Mouse (Mus musculus) midbrain, embryonic 10.5 days (tissue): Measurements from ENCODE around the gene Gm20388. TPM values are rescaled to one million over a fixed set of nuclear protein-coding genes. Genes with fewer than 3 reads are reported as not detected.

ENCODE experiments used
- DNase-seq: peaks from one replicate; pipeline ENCODE4 v3.0.0-alpha.2; 2017; ENCODE audit warnings: low spot score
- H3K27ac ChIP-seq: fragments of 300-500 bp; sonication (generic); replicated peaks from 2 replicates; pipeline ENCODE4 v1.5.1; 2016; ENCODE audit warnings: mild to moderate bottlenecking
- H3K27me3 ChIP-seq: fragments of 300-500 bp; sonication (generic); 2 replicates; pipeline ENCODE4 v1.6.1; 2016; ENCODE audit warnings: low read depth, mild to moderate bottlenecking; ENCODE audit not compliant: poor library complexity, severe bottlenecking
- H3K36me3 ChIP-seq: fragments of 300-500 bp; sonication (generic); 2 replicates; pipeline ENCODE4 v1.6.1; 2016; ENCODE audit warnings: mild to moderate bottlenecking, moderate library complexity
- H3K4me1 ChIP-seq: fragments of 300-500 bp; sonication (generic); 2 replicates; pipeline ENCODE4 v1.6.1; 2016
- H3K4me3 ChIP-seq: fragments of 300-500 bp; sonication (generic); 2 replicates; pipeline ENCODE4 v1.5.1; 2016; ENCODE audit warnings: mild to moderate bottlenecking, moderate library complexity
- H3K9me3 ChIP-seq: fragments of 300-500 bp; sonication (generic); replicated peaks from 2 replicates; pipeline ENCODE4 v1.6.1; 2016; ENCODE audit warnings: mild to moderate bottlenecking
- WGBS: fragments of 180-500 bp; shearing (Covaris S2); methylation state at CpG from one replicate; pipeline ENCODE4 v1.1.7; 2016; 5-methylcytosine and 5-hydroxymethylcytosine counted together
- polyA plus RNA-seq: library from polyadenylated mRNA; unstranded; fragments of >200 nt; fragmentation: Nextera tagmentation; extraction: Ambion mirVana; gene quantifications from 2 replicates; pipeline ENCODE4 v1.2.1, GENCODE M21; 2016

Gm20388 gene
- polyA plus RNA-seq, 1 experiment from 2014 or later, result 7.1 TPM

DNA sequence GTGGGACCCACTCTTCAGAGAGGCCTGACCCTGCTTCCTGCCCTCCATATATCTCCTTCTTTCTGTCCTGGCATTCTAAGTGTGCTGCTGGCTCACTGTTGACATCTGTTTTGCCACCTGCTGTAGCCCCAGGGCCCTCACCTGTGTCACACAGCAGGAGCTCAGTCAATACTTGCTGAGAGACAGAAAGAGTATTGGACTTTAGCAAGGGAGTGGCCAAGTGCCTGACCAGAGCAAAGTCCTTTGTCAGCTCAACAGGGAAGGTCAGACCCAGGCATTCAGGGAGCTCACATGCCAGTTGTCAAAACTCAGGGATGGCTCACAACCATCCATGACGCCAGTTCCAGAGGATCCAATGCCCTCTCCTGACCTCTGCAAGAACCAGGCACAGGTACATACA is 4062.9 kb downstream of the Gm20388 start:
- H3K27me3 ChIP-seq, result no peaks in the 10 kb centered on the region
- H3K27ac ChIP-seq, result no peak overlapping the region
- 85% methylated on average over 1 of the region's 1 CpGs for WGBS
- H3K4me1 ChIP-seq, result no peaks in the 10 kb centered on the region
- H3K36me3 ChIP-seq, result peaks cover 9% of the 10 kb centered on the region
- no peak for DNase-seq
- H3K9me3 ChIP-seq, result no peaks in the 10 kb centered on the region
- H3K4me3 ChIP-seq, result no peak overlapping the region

DNA sequence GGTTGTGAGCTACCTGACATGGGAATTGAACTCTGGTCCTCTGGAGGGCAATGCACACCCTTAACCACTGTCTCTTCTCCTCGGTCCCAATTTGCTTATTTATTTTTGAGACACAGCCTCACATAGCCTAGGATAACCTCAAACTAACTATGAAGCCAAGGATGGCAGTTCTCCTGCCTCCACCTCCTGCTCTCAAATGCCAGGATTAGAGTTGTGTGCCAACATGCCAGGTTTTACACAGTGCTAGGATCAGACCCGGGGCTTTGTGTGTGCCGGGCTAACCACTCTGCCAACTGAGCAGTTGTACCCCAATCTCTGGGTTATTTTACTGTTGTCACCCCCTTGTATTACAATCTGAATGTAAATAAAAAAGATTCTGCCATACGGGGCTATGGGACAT is 4066.9 kb downstream of the Gm20388 start:
- WGBS, result 90% methylated on average over 4 of the region's 4 CpGs
- H3K27ac ChIP-seq, result no peak overlapping the region

GRCm38 (mm10) chr8:123978166-123978838 is 4067.7 kb downstream of the Gm20388 start:
- peaks cover 19% of the 10 kb centered on the region for H3K4me1 ChIP-seq
- peaks cover 18% of the 10 kb centered on the region; the same call in 1 of the 2 replicates for H3K27me3 ChIP-seq
- H3K27ac ChIP-seq, result 0 out of 2 replicates have a peak overlapping the region, but pooled peaks have one; percentile 18
- DNase-seq, result no peak
- 0 out of 2 replicates have a peak overlapping the region, but pooled peaks have one; percentile 4 for H3K4me3 ChIP-seq
- no peaks in the 10 kb centered on the region for H3K9me3 ChIP-seq
- 75% methylated on average over 14 of the region's 14 CpGs for WGBS
- 0 out of 2 replicates have a peak, but pooled peaks cover 4% of the 10 kb centered on the region for H3K36me3 ChIP-seq

More for the DNA sequence above, 4066.9 kb downstream of the Gm20388 start:
- no peaks in the 10 kb centered on the region for H3K9me3 ChIP-seq
- peaks cover 12% of the 10 kb centered on the region for H3K4me1 ChIP-seq
- H3K36me3 ChIP-seq, result 0 out of 2 replicates have a peak, but pooled peaks cover 4% of the 10 kb centered on the region
- DNase-seq, result no peak
- H3K27me3 ChIP-seq, result peaks cover 18% of the 10 kb centered on the region; the same call in 1 of the 2 replicates
- H3K4me3 ChIP-seq, result no peak overlapping the region

DNA sequence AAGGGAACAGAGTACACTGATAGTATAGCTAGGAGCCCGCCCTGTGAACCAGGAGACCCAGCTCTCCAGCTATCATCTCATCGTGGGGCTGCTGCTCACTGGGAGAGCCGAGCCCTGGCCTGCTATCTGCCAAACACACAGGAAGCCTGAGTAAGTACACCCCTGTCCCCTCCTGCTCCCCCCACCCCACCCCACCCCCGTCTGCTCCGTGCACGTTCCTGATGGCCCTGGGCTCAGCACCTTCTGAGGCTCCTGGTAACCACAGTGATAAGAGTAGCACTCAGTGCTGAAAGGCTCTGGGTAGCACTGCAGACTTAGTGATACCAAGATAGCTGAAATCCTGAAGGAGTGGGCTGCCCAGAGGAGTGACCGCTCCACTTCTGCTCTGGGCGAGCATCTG is 4068.3 kb downstream of the Gm20388 start:
- H3K36me3 ChIP-seq, result 0 out of 2 replicates have a peak, but pooled peaks cover 4% of the 10 kb centered on the region
- DNase-seq, result no peak
- no peak overlapping the region for H3K4me3 ChIP-seq
- WGBS, result 76% methylated on average over 8 of the region's 8 CpGs
- no peaks in the 10 kb centered on the region for H3K9me3 ChIP-seq
- H3K4me1 ChIP-seq, result peaks cover 22% of the 10 kb centered on the region
- H3K27ac ChIP-seq, result no peak overlapping the region
- H3K27me3 ChIP-seq, result peaks cover 18% of the 10 kb centered on the region; the same call in 1 of the 2 replicates

DNA sequence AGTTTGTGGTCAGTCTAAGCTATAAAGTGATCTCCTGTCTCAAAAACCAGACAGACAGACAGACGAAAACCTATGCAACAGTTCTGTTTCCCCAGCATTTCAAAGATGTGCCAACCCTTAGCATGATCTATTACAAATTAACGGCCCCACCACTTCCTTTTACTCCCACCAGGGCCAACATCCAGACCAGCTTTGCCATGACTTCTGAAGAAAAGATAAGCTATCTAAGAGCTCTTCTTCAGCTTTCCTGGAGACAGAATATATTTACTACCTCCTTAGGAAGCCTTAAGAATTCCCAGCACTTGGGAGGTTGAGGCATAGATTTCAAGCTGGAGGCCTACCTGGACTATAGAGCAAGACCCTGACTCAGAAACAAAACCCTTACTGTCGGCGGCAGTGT is 4069.6 kb downstream of the Gm20388 start:
- DNase-seq, result no peak
- WGBS, result 74% methylated on average over 4 of the region's 4 CpGs
- H3K9me3 ChIP-seq, result no peaks in the 10 kb centered on the region
- H3K27ac ChIP-seq, result no peak overlapping the region
- H3K4me3 ChIP-seq, result peak overlapping the region; percentile 16
- peaks cover 22% of the 10 kb centered on the region for H3K4me1 ChIP-seq
- H3K27me3 ChIP-seq, result peaks cover 18% of the 10 kb centered on the region; the same call in 1 of the 2 replicates
- no peaks in the 10 kb centered on the region for H3K36me3 ChIP-seq

DNA sequence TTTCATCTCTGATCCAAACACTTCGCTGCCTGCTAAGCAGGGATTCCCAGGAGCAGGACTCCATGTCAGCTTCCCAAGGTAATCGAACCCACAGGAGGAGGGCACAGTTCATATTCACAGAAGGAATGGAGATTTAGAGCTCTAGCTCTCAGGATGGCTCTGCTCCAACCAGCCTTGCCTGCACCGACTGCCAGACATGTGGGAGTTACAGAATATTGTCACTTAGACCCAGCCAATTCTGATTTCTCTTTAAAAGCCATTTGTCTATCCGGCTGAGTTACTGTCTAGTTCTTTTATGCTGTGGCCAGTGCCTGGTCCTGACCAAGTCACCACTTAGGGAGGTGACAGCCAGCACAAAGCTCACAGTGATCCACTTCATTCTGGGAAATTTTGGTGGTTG is 4071.0 kb downstream of the Gm20388 start:
- no peaks in the 10 kb centered on the region for H3K36me3 ChIP-seq
- H3K4me3 ChIP-seq, result peak overlapping the region; percentile 93
- no peaks in the 10 kb centered on the region for H3K9me3 ChIP-seq
- DNase-seq, result no peak
- 58% methylated on average over 4 of the region's 4 CpGs for WGBS
- H3K4me1 ChIP-seq, result peaks cover 22% of the 10 kb centered on the region
- peak overlapping the region; percentile 33; the same call in 1 of the 2 replicates for H3K27ac ChIP-seq
- H3K27me3 ChIP-seq, result peaks cover 18% of the 10 kb centered on the region; the same call in 1 of the 2 replicates

- DNase-seq, result no peak
- Histone ChIP-seq H3K27ac (peak overlapping the region; percentile 91), H3K27me3 (peaks cover 18% of the 10 kb centered on the region; the same call in 1 of the 2 replicates), H3K36me3 (no peaks in the 10 kb centered on the region), H3K9me3 (no peaks in the 10 kb centered on the region), H3K4me3 (peak overlapping the region; percentile 93), H3K4me1 (peaks cover 22% of the 10 kb centered on the region)
- under 1% methylated on average over 47 of the region's 48 CpGs for WGBS
These were observed 4071.7 kb downstream of the Gm20388 start for GRCm38 (mm10) chr8:123982291-123982793.

DNA sequence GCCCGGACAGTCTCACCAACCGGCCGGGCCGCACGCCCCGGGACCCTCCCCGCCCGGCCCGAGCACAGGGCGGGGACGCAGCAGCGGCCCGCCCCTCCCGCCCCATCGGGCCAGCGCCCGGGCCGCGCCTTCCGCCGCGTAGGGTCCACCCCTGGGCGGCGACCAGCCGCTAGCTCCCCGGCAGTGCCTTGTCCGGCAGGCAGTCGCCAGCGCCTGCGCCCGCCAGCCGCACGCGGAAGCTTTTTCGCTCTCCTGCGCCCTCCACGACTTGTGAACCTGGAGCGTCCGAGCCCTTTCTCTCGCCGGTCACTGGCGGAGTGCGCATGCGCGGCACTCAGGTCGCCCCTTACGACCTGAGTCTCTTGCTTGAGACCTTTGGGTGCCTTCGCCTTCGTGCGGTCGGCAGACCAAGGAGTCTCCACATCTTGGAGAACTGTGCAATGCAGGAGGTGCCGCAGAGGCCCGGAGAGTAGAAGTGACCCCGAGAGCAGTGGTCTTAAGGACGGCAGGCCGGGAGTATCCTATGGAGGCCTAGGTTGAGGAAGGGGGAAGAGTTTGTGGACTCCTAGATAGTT is 4072.3 kb downstream of the Gm20388 start, which contains the start of gene Abcb10:
Gene Abcb10, minus strand, starts transcription at position 297 of the 575 bp plus-strand sequence.
- WGBS, result 1% methylated on average over 54 of the region's 56 CpGs
- H3K4me1 ChIP-seq, result peaks cover 22% of the 10 kb centered on the region
- peaks cover 18% of the 10 kb centered on the region; the same call in 1 of the 2 replicates for H3K27me3 ChIP-seq
- no peaks in the 10 kb centered on the region for H3K9me3 ChIP-seq
- H3K36me3 ChIP-seq, result no peaks in the 10 kb centered on the region
- H3K27ac ChIP-seq, result peak within 1 kb of the TSS; percentile 91
- peak within 1 kb of the TSS; percentile 93 for H3K4me3 ChIP-seq
- peak; percentile 88 for DNase-seq

- Histone ChIP-seq H3K36me3 (peaks cover 3% of the 10 kb centered on the region; the same call in 1 of the 2 replicates), H3K4me3 (no peak overlapping the region), H3K27ac (no peak overlapping the region), H3K4me1 (no peaks in the 10 kb centered on the region), H3K9me3 (no peaks in the 10 kb centered on the region), H3K27me3 (no peaks in the 10 kb centered on the region)
- DNase-seq, result no peak
- WGBS, result 82% methylated on average over 6 of the region's 6 CpGs
These were observed 4078.0 kb downstream of the Gm20388 start for GRCm38 (mm10) chr8:123988605-123989038.

GRCm38 (mm10) chr8:123989128-123989527 is 4078.5 kb downstream of the Gm20388 start:
- 75% methylated on average over 7 of the region's 7 CpGs for WGBS
- H3K4me3 ChIP-seq, result no peak overlapping the region
- DNase-seq, result no peak
- no peaks in the 10 kb centered on the region for H3K9me3 ChIP-seq
- no peaks in the 10 kb centered on the region for H3K4me1 ChIP-seq
- H3K27me3 ChIP-seq, result no peaks in the 10 kb centered on the region
- H3K27ac ChIP-seq, result 0 out of 2 replicates have a peak overlapping the region, but pooled peaks have one; percentile 19
- peaks cover 8% of the 10 kb centered on the region; the same call in 1 of the 2 replicates for H3K36me3 ChIP-seq

- H3K4me3 ChIP-seq, result no peak overlapping the region
- no peak overlapping the region for H3K27ac ChIP-seq
- H3K36me3 ChIP-seq, result peaks cover 20% of the 10 kb centered on the region; the same call in 1 of the 2 replicates
- H3K4me1 ChIP-seq, result no peaks in the 10 kb centered on the region
- no peaks in the 10 kb centered on the region for H3K27me3 ChIP-seq
- no peak for DNase-seq
- H3K9me3 ChIP-seq, result no peaks in the 10 kb centered on the region
- WGBS, result 92% methylated on average over 13 of the region's 13 CpGs
These were observed 4079.8 kb downstream of the Gm20388 start for GRCm38 (mm10) chr8:123990277-123991049.

DNA sequence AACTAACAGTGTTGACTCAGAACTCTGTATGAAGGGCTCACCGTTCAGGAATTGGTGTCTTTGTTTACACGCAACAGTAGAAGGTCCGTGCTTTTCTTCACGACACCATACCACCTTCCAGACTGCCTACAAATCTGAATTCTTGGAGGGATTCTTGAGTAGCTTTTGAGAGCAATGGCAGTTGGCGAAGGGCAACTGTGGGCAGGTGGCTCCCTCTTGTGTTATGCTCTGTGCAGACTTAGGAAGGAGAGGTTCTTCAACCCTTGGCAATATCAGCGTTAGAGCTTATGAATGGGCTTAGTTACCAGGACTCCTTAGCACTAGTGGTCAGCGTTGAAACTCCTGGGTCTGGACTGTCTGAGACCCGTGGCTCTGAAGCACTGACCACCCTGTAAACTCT is 4081.9 kb downstream of the Gm20388 start:
- Histone ChIP-seq H3K36me3 (peaks cover 39% of the 10 kb centered on the region), H3K4me1 (no peaks in the 10 kb centered on the region), H3K4me3 (no peak overlapping the region), H3K27ac (no peak overlapping the region), H3K9me3 (no peaks in the 10 kb centered on the region), H3K27me3 (no peaks in the 10 kb centered on the region)
- WGBS, result 86% methylated on average over 8 of the region's 8 CpGs
- no peak for DNase-seq
